Mouse (Mus musculus): ENCODE measurements around the gene Gm4871. TPM values are rescaled to one million over a fixed set of nuclear protein-coding genes. Genes with fewer than 3 reads are reported as not detected.

The Gm4871 gene
- polyA plus RNA-seq, 1 experiment from 2014 or later, result not detected

- WGBS, result 67% methylated on average over 2 of the region's 2 CpGs
- Histone ChIP-seq H3K4me1 (ENCODE audit: control insufficient read depth, insufficient read depth, low read length) (no peaks in the 10 kb centered on the region), H3K27me3 (ENCODE audit: control insufficient read depth, insufficient read depth, low read length) (no peaks in the 10 kb centered on the region), H3K4me3 (ENCODE audit: low read depth, low read length) (no peak overlapping the region), H3K9ac (replicated peaks; ENCODE audit: low read length) (no peak overlapping the region), H3K9me3 (replicated peaks; ENCODE audit: control insufficient read depth, low read length) (no peaks in the 10 kb centered on the region), H3K4me2 (ENCODE audit: low read depth, low read length) (no peak overlapping the region), H3K36me3 (replicated peaks; ENCODE audit: control insufficient read depth, insufficient read depth, low read depth, low read length) (no peaks in the 10 kb centered on the region), H3K27ac (replicated peaks; ENCODE audit: low read depth, low read length) (no peak overlapping the region)
- ATAC-seq (replicated peaks; ENCODE audit: insufficient number of reproducible peaks, low FRiP score, low TSS enrichment, low read depth) (no peak), DNase-seq (ENCODE audit: low spot score) (no peak)
Observed at GRCm38 (mm10) chr5:144990051-144990450, 42.5 kb downstream of the Gm4871 start.

GRCm38 (mm10) chr5:144989061-144989405, 43.5 kb downstream of the Gm4871 start:
- Histone ChIP-seq H3K4me2 (ENCODE audit: low read depth, low read length) (no peak overlapping the region), H3K9ac (replicated peaks; ENCODE audit: low read length) (no peak overlapping the region), H3K9me3 (replicated peaks; ENCODE audit: control insufficient read depth, low read length) (no peaks in the 10 kb centered on the region), H3K27ac (replicated peaks; ENCODE audit: low read depth, low read length) (no peak overlapping the region), H3K4me3 (ENCODE audit: low read depth, low read length) (no peak overlapping the region), H3K36me3 (replicated peaks; ENCODE audit: control insufficient read depth, insufficient read depth, low read depth, low read length) (no peaks in the 10 kb centered on the region), H3K4me1 (ENCODE audit: control insufficient read depth, insufficient read depth, low read length) (no peaks in the 10 kb centered on the region), H3K27me3 (ENCODE audit: control insufficient read depth, insufficient read depth, low read length) (no peaks in the 10 kb centered on the region)
- DNase-seq (ENCODE audit: low spot score) (peak; percentile 39), ATAC-seq (replicated peaks; ENCODE audit: insufficient number of reproducible peaks, low FRiP score, low TSS enrichment, low read depth) (no peak)
- 81% methylated on average over 4 of the region's 4 CpGs for WGBS

GRCm38 (mm10) chr5:144988340-144989060, 44.1 kb downstream of the Gm4871 start:
- WGBS, result 55% methylated on average over 9 of the region's 9 CpGs
- DNase-seq (ENCODE audit: low spot score), result peak; percentile 69
- no peaks in the 10 kb centered on the region for H3K4me1 ChIP-seq (ENCODE audit: control insufficient read depth, insufficient read depth, low read length)

DNA sequence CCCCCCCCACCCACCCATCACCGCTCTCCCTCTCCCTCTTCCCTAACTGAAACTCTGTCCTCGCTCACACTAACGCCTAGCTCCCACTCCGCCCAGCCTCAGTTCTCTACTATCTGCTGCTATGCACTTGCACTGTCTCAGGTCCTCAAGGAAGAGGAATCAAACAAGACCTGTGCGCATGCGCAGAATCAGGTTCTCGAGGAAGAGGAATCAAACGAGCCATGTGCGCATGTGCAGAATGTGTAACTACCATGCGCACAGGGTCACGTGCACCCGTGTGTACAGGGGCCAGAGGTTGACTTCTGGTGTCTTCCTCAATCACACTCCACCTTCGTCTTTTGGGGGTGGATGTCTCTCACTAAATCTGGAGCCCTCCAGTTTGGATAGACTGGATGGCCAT, 45.0 kb downstream of the Gm4871 start:
- Histone ChIP-seq H3K4me2 (ENCODE audit: low read depth, low read length) (no peak overlapping the region), H3K27ac (replicated peaks; ENCODE audit: low read depth, low read length) (no peak overlapping the region), H3K9ac (replicated peaks; ENCODE audit: low read length) (no peak overlapping the region), H3K27me3 (ENCODE audit: control insufficient read depth, insufficient read depth, low read length) (no peaks in the 10 kb centered on the region), H3K4me1 (ENCODE audit: control insufficient read depth, insufficient read depth, low read length) (no peaks in the 10 kb centered on the region), H3K9me3 (replicated peaks; ENCODE audit: control insufficient read depth, low read length) (no peaks in the 10 kb centered on the region), H3K4me3 (ENCODE audit: low read depth, low read length) (no peak overlapping the region), H3K36me3 (replicated peaks; ENCODE audit: control insufficient read depth, insufficient read depth, low read depth, low read length) (no peaks in the 10 kb centered on the region)
- DNase-seq (ENCODE audit: low spot score), result no peak
- 93% methylated on average over 13 of the region's 13 CpGs for WGBS
- no peak for ATAC-seq (replicated peaks; ENCODE audit: insufficient number of reproducible peaks, low FRiP score, low TSS enrichment, low read depth)

More at GRCm38 (mm10) chr5:144988340-144989060, 44.1 kb downstream of the Gm4871 start:
- no peak overlapping the region for H3K4me2 ChIP-seq (ENCODE audit: low read depth, low read length)
- H3K36me3 ChIP-seq (replicated peaks; ENCODE audit: control insufficient read depth, insufficient read depth, low read depth, low read length), result no peaks in the 10 kb centered on the region
- no peak overlapping the region for H3K4me3 ChIP-seq (ENCODE audit: low read depth, low read length)
- no peak for ATAC-seq (replicated peaks; ENCODE audit: insufficient number of reproducible peaks, low FRiP score, low TSS enrichment, low read depth)
- no peak overlapping the region for H3K27ac ChIP-seq (replicated peaks; ENCODE audit: low read depth, low read length)
- H3K27me3 ChIP-seq (ENCODE audit: control insufficient read depth, insufficient read depth, low read length), result no peaks in the 10 kb centered on the region
- no peak overlapping the region for H3K9ac ChIP-seq (replicated peaks; ENCODE audit: low read length)
- H3K9me3 ChIP-seq (replicated peaks; ENCODE audit: control insufficient read depth, low read length), result no peaks in the 10 kb centered on the region

GRCm38 (mm10) chr5:144984839-144985238, 47.7 kb downstream of the Gm4871 start:
- no peaks in the 10 kb centered on the region for H3K9me3 ChIP-seq (replicated peaks; ENCODE audit: control insufficient read depth, low read length)
- no peak overlapping the region for H3K9ac ChIP-seq (replicated peaks; ENCODE audit: low read length)
- H3K4me2 ChIP-seq (ENCODE audit: low read depth, low read length), result no peak overlapping the region
- H3K27me3 ChIP-seq (ENCODE audit: control insufficient read depth, insufficient read depth, low read length), result no peaks in the 10 kb centered on the region
- no peak for DNase-seq (ENCODE audit: low spot score)
- no peaks in the 10 kb centered on the region for H3K4me1 ChIP-seq (ENCODE audit: control insufficient read depth, insufficient read depth, low read length)
- WGBS, result 92% methylated on average over 5 of the region's 5 CpGs
- no peak overlapping the region for H3K4me3 ChIP-seq (ENCODE audit: low read depth, low read length)
- no peak overlapping the region for H3K27ac ChIP-seq (replicated peaks; ENCODE audit: low read depth, low read length)
- ATAC-seq (replicated peaks; ENCODE audit: insufficient number of reproducible peaks, low FRiP score, low TSS enrichment, low read depth), result no peak
- no peaks in the 10 kb centered on the region for H3K36me3 ChIP-seq (replicated peaks; ENCODE audit: control insufficient read depth, insufficient read depth, low read depth, low read length)

DNA sequence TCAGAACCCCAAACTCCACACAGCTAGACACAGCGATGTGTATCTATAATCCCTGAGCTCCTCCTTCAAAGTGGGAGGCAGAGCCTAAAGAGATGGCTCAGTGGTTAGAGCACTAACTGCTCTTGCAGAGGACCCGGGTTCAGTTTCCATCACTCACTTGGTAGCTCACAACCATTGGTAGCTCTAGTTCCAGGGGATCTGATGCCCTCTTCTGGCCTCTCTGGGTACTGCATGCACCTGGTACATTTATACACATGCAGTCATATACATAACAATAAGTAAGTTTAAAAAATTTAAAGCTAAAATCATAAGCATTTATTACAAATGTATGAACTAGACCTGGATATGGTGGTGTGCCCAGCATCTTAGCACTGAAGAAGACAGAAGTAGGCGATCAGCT, 49.3 kb downstream of the Gm4871 start:
- Histone ChIP-seq H3K27me3 (ENCODE audit: control insufficient read depth, insufficient read depth, low read length) (no peaks in the 10 kb centered on the region), H3K27ac (replicated peaks; ENCODE audit: low read depth, low read length) (no peak overlapping the region), H3K36me3 (replicated peaks; ENCODE audit: control insufficient read depth, insufficient read depth, low read depth, low read length) (no peaks in the 10 kb centered on the region), H3K4me3 (ENCODE audit: low read depth, low read length) (no peak overlapping the region), H3K9ac (replicated peaks; ENCODE audit: low read length) (no peak overlapping the region), H3K9me3 (replicated peaks; ENCODE audit: control insufficient read depth, low read length) (no peaks in the 10 kb centered on the region), H3K4me1 (ENCODE audit: control insufficient read depth, insufficient read depth, low read length) (no peaks in the 10 kb centered on the region), H3K4me2 (ENCODE audit: low read depth, low read length) (no peak overlapping the region)
- no peak for ATAC-seq (replicated peaks; ENCODE audit: insufficient number of reproducible peaks, low FRiP score, low TSS enrichment, low read depth)
- DNase-seq (ENCODE audit: low spot score), result no peak
- 94% methylated on average over 3 of the region's 3 CpGs for whole genome bisulfite sequencing

Other genes starting within 250 kb of the Gm4871 start
- 12.1 and 16.7 TPM in 2 replicates for gene Smurf1, start 66.9 kb downstream of the Gm4871 start, polyA plus RNA-seq (2014; fragmentation: Nextera tagmentation; extraction: Ambion mirVana)
- gene 1700018F24Rik, start 10.2 kb upstream of the Gm4871 start, polyA plus RNA-seq (2014; fragmentation: Nextera tagmentation; extraction: Ambion mirVana), result not detected in 2 replicates
- 157 and 161 TPM in 2 replicates for gene Arpc1a, start 51.1 kb upstream of the Gm4871 start, polyA plus RNA-seq (2014; fragmentation: Nextera tagmentation; extraction: Ambion mirVana)
- not detected in 2 replicates for gene Kpna7, start 51.3 kb upstream of the Gm4871 start, polyA plus RNA-seq (2014; fragmentation: Nextera tagmentation; extraction: Ambion mirVana)
- 55.5 and 65.0 TPM in 2 replicates for gene Arpc1b, start 81.5 kb upstream of the Gm4871 start, polyA plus RNA-seq (2014; fragmentation: Nextera tagmentation; extraction: Ambion mirVana)
- gene Pdap1, start 107.5 kb upstream of the Gm4871 start, polyA plus RNA-seq (2014; fragmentation: Nextera tagmentation; extraction: Ambion mirVana), result 113 and 121 TPM in 2 replicates
- 281 and 299 TPM in 2 replicates for gene Bud31, start 107.6 kb upstream of the Gm4871 start, polyA plus RNA-seq (2014; fragmentation: Nextera tagmentation; extraction: Ambion mirVana)
- gene Ptcd1, start 134.4 kb upstream of the Gm4871 start, polyA plus RNA-seq (2014; fragmentation: Nextera tagmentation; extraction: Ambion mirVana), result 13.3 and 14.8 TPM in 2 replicates
- gene Cpsf4, start 134.5 kb upstream of the Gm4871 start, polyA plus RNA-seq (2014; fragmentation: Nextera tagmentation; extraction: Ambion mirVana), result 31.8 and 32.1 TPM in 2 replicates
- gene Atp5j2, start 159.3 kb upstream of the Gm4871 start, polyA plus RNA-seq (2014; fragmentation: Nextera tagmentation; extraction: Ambion mirVana), result 493 and 500 TPM in 2 replicates
- 8.5 and 10.2 TPM in 2 replicates for gene Zkscan14, start 169.1 kb upstream of the Gm4871 start, polyA plus RNA-seq (2014; fragmentation: Nextera tagmentation; extraction: Ambion mirVana)
- gene Zkscan5, start 171.8 kb upstream of the Gm4871 start, polyA plus RNA-seq (2014; fragmentation: Nextera tagmentation; extraction: Ambion mirVana), result 20.4 and 21.0 TPM in 2 replicates
- 41.5 and 45.0 TPM in 2 replicates for gene Zfp655, start 199.0 kb upstream of the Gm4871 start, polyA plus RNA-seq (2014; fragmentation: Nextera tagmentation; extraction: Ambion mirVana)
- gene Zscan25, start 247.7 kb upstream of the Gm4871 start, polyA plus RNA-seq (2014; fragmentation: Nextera tagmentation; extraction: Ambion mirVana), result 0.42 and 0.70 TPM in 2 replicates

All from embryonic facial prominence, embryonic 11.5 days (tissue).